Mouse (Mus musculus): ENCODE data around the gene Rnf181. TPM values are rescaled to one million over a fixed set of nuclear protein-coding genes. Genes with fewer than 3 reads are reported as not detected.

Gene Rnf181
- polyA plus RNA-seq, 1 experiment from 2014 or later, result 208 TPM

DNA sequence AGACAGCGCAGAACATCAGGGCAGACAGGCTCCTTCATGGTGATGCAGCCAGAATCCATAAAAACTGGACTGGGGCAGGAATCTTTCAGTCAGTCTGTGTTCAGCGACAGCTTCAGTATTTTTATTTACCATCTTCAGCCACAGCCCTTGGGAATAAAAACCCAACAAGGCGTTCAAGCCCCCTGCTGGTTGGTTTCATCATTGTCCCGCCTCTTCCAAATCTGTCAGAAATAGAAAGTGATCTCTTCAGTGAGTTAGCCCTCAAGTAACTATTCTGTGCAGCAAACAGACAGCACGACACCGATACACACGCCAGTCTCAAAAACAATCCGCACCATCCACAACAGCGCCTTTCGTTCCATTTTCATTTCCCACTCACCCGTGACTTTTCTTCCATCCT, 47.7 kb downstream of the Rnf181 start:
- Histone ChIP-seq H3K9ac (replicated peaks; ENCODE audit: low read depth) (no peak overlapping the region), H3K4me3 (ENCODE audit: low read depth, low read length) (no peak overlapping the region), H3K36me3 (ENCODE audit: insufficient read depth, low read length) (peaks cover 44% of the 10 kb centered on the region), H3K9me3 (ENCODE audit: low read length) (no peaks in the 10 kb centered on the region), H3K4me2 (replicated peaks; ENCODE audit: low read depth, low read length) (no peak overlapping the region), H3K4me1 (ENCODE audit: insufficient read depth, low read depth, low read length) (no peaks in the 10 kb centered on the region), H3K27me3 (replicated peaks; ENCODE audit: insufficient read depth, low read length) (no peaks in the 10 kb centered on the region), H3K27ac (ENCODE audit: low read length) (no peak overlapping the region)
- ATAC-seq (no peak), DNase-seq (ENCODE audit: low spot score) (peak; percentile 76)
- TF ChIP-seq EP300 (IDR thresholded peaks at IDR 0.05) (no peak; the same call in 1 of the 2 replicates), CTCF (IDR thresholded peaks at IDR 0.05) (peak; percentile 75)
- 73% methylated on average over 11 of the region's 11 CpGs for WGBS

DNA sequence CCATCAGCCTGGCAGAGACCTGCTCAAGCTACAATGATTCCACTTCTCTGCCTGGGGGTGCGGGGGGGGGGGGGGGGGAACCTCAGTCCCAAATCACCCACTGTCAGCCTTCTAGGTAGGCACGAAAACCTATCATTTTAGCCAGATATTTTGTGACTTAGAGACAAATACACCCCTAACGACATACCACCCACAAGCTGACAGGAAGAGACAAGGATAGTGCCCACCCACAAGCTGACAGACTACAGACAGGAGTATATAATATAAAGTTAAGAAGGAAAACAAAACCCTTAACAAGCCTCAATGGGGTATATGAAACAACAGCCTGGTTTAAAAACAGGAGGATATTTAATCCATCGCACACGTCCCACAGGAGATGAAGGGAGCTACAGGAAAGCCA, 48.3 kb downstream of the Rnf181 start:
- no peak overlapping the region for H3K27ac ChIP-seq (ENCODE audit: low read length)
- TF ChIP-seq CTCF (IDR thresholded peaks at IDR 0.05) (no peak), EP300 (IDR thresholded peaks at IDR 0.05) (no peak)
- H3K9ac ChIP-seq (replicated peaks; ENCODE audit: low read depth), result no peak overlapping the region
- H3K4me1 ChIP-seq (ENCODE audit: insufficient read depth, low read depth, low read length), result no peaks in the 10 kb centered on the region
- H3K9me3 ChIP-seq (ENCODE audit: low read length), result no peaks in the 10 kb centered on the region
- peaks cover 40% of the 10 kb centered on the region for H3K36me3 ChIP-seq (ENCODE audit: insufficient read depth, low read length)
- H3K27me3 ChIP-seq (replicated peaks; ENCODE audit: insufficient read depth, low read length), result no peaks in the 10 kb centered on the region
- ATAC-seq (no peak), DNase-seq (ENCODE audit: low spot score) (no peak)
- H3K4me3 ChIP-seq (ENCODE audit: low read depth, low read length), result no peak overlapping the region
- no peak overlapping the region for H3K4me2 ChIP-seq (replicated peaks; ENCODE audit: low read depth, low read length)
- 92% methylated on average over 4 of the region's 5 CpGs for WGBS

DNA sequence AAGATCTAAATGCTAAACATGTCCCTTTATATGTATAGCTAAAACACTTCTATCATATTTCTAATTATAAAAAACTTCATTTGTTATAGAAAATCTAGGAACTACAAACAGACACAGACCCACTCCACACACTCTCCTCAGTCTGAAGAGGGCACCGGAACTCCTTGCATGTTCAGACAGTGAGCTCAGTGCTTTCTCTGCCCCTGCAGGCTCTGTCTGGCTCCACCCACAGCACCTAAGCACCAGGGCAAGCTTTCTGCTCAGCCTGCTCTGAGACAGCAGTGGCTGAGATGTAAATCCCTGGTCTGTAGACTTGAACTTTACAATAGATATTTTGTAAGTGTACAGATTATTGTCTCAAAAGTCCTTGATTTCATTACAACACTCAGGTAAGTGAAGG, 50.7 kb downstream of the Rnf181 start:
- peak; percentile 65 for DNase-seq (ENCODE audit: low spot score)
- no peaks in the 10 kb centered on the region for H3K4me1 ChIP-seq (ENCODE audit: insufficient read depth, low read depth, low read length)
- H3K36me3 ChIP-seq (ENCODE audit: insufficient read depth, low read length), result peaks cover 31% of the 10 kb centered on the region
- 0 out of 2 replicates have a peak overlapping the region, but pooled peaks have one; percentile 26 for H3K27ac ChIP-seq (ENCODE audit: low read length)
- H3K9ac ChIP-seq (replicated peaks; ENCODE audit: low read depth), result no peak overlapping the region
- peak; percentile 72 for ATAC-seq
- H3K4me2 ChIP-seq (replicated peaks; ENCODE audit: low read depth, low read length), result no peak overlapping the region
- H3K4me3 ChIP-seq (ENCODE audit: low read depth, low read length), result no peak overlapping the region
- no peaks in the 10 kb centered on the region for H3K27me3 ChIP-seq (replicated peaks; ENCODE audit: insufficient read depth, low read length)
- TF ChIP-seq CTCF (IDR thresholded peaks at IDR 0.05) (no peak), EP300 (IDR thresholded peaks at IDR 0.05) (peak; percentile 27; the same call in 1 of the 2 replicates)
- 51% methylated on average over 1 of the region's 1 CpGs for WGBS
- H3K9me3 ChIP-seq (ENCODE audit: low read length), result no peaks in the 10 kb centered on the region

- WGBS, result 76% methylated on average over 2 of the region's 2 CpGs
- no peaks in the 10 kb centered on the region for H3K9me3 ChIP-seq (ENCODE audit: low read length)
- TF ChIP-seq CTCF (IDR thresholded peaks at IDR 0.05), result no peak
- TF ChIP-seq EP300 (IDR thresholded peaks at IDR 0.05), result no peak; the same call in 1 of the 2 replicates
- H3K9ac ChIP-seq (replicated peaks; ENCODE audit: low read depth), result no peak overlapping the region
- H3K36me3 ChIP-seq (ENCODE audit: insufficient read depth, low read length), result peaks cover 25% of the 10 kb centered on the region
- peak overlapping the region; percentile 26; the same call in 1 of the 2 replicates for H3K27ac ChIP-seq (ENCODE audit: low read length)
- peak; percentile 13 for ATAC-seq
- no peak for DNase-seq (ENCODE audit: low spot score)
- no peak overlapping the region for H3K4me2 ChIP-seq (replicated peaks; ENCODE audit: low read depth, low read length)
- no peaks in the 10 kb centered on the region for H3K4me1 ChIP-seq (ENCODE audit: insufficient read depth, low read depth, low read length)
- H3K4me3 ChIP-seq (ENCODE audit: low read depth, low read length), result no peak overlapping the region
- H3K27me3 ChIP-seq (replicated peaks; ENCODE audit: insufficient read depth, low read length), result no peaks in the 10 kb centered on the region
Measured at GRCm38 (mm10) chr6:72315384-72315783, 51.4 kb downstream of the Rnf181 start.

DNA sequence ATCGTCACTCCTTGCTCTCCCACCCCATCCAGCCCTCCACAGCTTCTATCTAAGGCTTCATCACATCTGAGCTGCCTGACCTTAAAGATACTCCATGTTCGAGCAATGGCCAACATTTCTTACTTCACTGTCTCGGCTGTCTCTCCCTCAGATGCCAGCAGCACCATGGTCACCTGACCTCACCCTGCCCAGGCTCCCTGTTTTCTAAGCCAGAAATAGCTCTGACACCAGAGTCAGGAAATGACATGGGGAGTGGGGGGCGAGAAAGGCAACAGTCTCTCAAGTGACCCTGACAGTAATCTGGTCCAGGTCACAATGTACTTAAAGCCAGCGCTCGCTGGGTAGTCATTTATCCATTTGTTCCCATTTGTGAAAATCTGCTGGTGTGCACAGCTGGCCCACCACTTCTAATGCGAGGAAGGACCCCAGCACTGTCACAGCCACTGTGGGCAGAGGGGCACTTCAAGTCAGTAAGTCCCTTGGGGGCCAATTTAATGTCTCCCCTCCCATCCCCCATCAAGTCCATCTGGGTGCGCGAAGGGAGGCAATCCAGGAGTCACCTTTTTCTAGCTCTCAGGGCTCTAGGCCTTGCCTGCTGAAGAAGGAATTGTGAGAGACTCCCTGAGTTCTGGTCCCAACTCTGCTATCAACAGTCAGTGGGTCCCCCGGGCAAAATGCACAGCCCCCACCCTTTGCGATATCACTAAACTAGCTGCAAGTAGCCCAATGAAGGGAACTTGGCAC, 53.5 kb downstream of the Rnf181 start:
- Histone ChIP-seq H3K36me3 (ENCODE audit: insufficient read depth, low read length) (peaks cover 13% of the 10 kb centered on the region), H3K9ac (replicated peaks; ENCODE audit: low read depth) (no peak overlapping the region), H3K4me1 (ENCODE audit: insufficient read depth, low read depth, low read length) (no peaks in the 10 kb centered on the region), H3K9me3 (ENCODE audit: low read length) (no peaks in the 10 kb centered on the region), H3K27ac (ENCODE audit: low read length) (no peak overlapping the region), H3K4me2 (replicated peaks; ENCODE audit: low read depth, low read length) (no peak overlapping the region), H3K4me3 (ENCODE audit: low read depth, low read length) (no peak overlapping the region), H3K27me3 (replicated peaks; ENCODE audit: insufficient read depth, low read length) (no peaks in the 10 kb centered on the region)
- ATAC-seq (no peak), DNase-seq (ENCODE audit: low spot score) (no peak)
- TF ChIP-seq EP300 (IDR thresholded peaks at IDR 0.05) (0 out of 2 replicates have a peak, but pooled peaks have one; percentile 19), CTCF (IDR thresholded peaks at IDR 0.05) (no peak)
- WGBS, result 81% methylated on average over 11 of the region's 11 CpGs

- Histone ChIP-seq H3K27ac (ENCODE audit: low read length) (no peak overlapping the region), H3K9me3 (ENCODE audit: low read length) (no peaks in the 10 kb centered on the region), H3K4me2 (replicated peaks; ENCODE audit: low read depth, low read length) (no peak overlapping the region), H3K9ac (replicated peaks; ENCODE audit: low read depth) (no peak overlapping the region), H3K4me1 (ENCODE audit: insufficient read depth, low read depth, low read length) (no peaks in the 10 kb centered on the region), H3K27me3 (replicated peaks; ENCODE audit: insufficient read depth, low read length) (no peaks in the 10 kb centered on the region), H3K4me3 (ENCODE audit: low read depth, low read length) (no peak overlapping the region), H3K36me3 (ENCODE audit: insufficient read depth, low read length) (peaks cover 8% of the 10 kb centered on the region; the same call in 1 of the 2 replicates)
- ATAC-seq (no peak), DNase-seq (ENCODE audit: low spot score) (no peak)
- no peak for TF ChIP-seq CTCF (IDR thresholded peaks at IDR 0.05)
- no peak for TF ChIP-seq EP300 (IDR thresholded peaks at IDR 0.05)
- 78% methylated on average over 3 of the region's 3 CpGs for WGBS
Measured at GRCm38 (mm10) chr6:72312198-72312597, 54.6 kb downstream of the Rnf181 start.

Other genes starting within 250 kb of the Rnf181 start
- gene Atoh8, start 131.4 kb downstream of the Rnf181 start, polyA plus RNA-seq (2015; fragmentation: Nextera tagmentation; extraction: Ambion mirVana), result 17.3 and 20.6 TPM in 2 replicates
- gene Sftpb, start 62.3 kb downstream of the Rnf181 start, polyA plus RNA-seq (2015; fragmentation: Nextera tagmentation; extraction: Ambion mirVana), result 1,292 and 1,589 TPM in 2 replicates
- 26.1 and 27.4 TPM in 2 replicates for gene Usp39, start 21.8 kb downstream of the Rnf181 start, polyA plus RNA-seq (2015; fragmentation: Nextera tagmentation; extraction: Ambion mirVana)
- 23.0 and 24.2 TPM in 2 replicates for gene 0610030E20Rik, start 19.6 kb downstream of the Rnf181 start, polyA plus RNA-seq (2015; fragmentation: Nextera tagmentation; extraction: Ambion mirVana)
- 17.6 and 25.7 TPM in 2 replicates for gene Tmem150a, start 11.5 kb downstream of the Rnf181 start, polyA plus RNA-seq (2015; fragmentation: Nextera tagmentation; extraction: Ambion mirVana)
- gene Vamp5, start 13.5 kb upstream of the Rnf181 start, polyA plus RNA-seq (2015; fragmentation: Nextera tagmentation; extraction: Ambion mirVana), result 80.5 and 83.3 TPM in 2 replicates
- 608 and 656 TPM in 2 replicates for gene Vamp8, start 23.7 kb upstream of the Rnf181 start, polyA plus RNA-seq (2015; fragmentation: Nextera tagmentation; extraction: Ambion mirVana)
- 28.6 and 32.2 TPM in 2 replicates for gene Ggcx, start 47.4 kb upstream of the Rnf181 start, polyA plus RNA-seq (2015; fragmentation: Nextera tagmentation; extraction: Ambion mirVana)
- 165 and 171 TPM in 2 replicates for gene Mat2a, start 72.6 kb upstream of the Rnf181 start, polyA plus RNA-seq (2015; fragmentation: Nextera tagmentation; extraction: Ambion mirVana)
- not detected in 2 replicates for gene Sh2d6, start 154.8 kb upstream of the Rnf181 start, polyA plus RNA-seq (2015; fragmentation: Nextera tagmentation; extraction: Ambion mirVana)
- 136 and 148 TPM in 2 replicates for gene Capg, start 177.4 kb upstream of the Rnf181 start, polyA plus RNA-seq (2015; fragmentation: Nextera tagmentation; extraction: Ambion mirVana)
- 15.9 and 19.7 TPM in 2 replicates for gene Elmod3, start 231.5 kb upstream of the Rnf181 start, polyA plus RNA-seq (2015; fragmentation: Nextera tagmentation; extraction: Ambion mirVana)
- 38.9 and 42.7 TPM in 2 replicates for gene Retsat, start 231.5 kb upstream of the Rnf181 start, polyA plus RNA-seq (2015; fragmentation: Nextera tagmentation; extraction: Ambion mirVana)

Data from lung, postnatal 0 days (tissue).